Mouse (Mus musculus) kidney, embryonic 14.5 days (tissue): Measurements from ENCODE around the gene Msi2. TPM values are rescaled to one million over a fixed set of nuclear protein-coding genes. Genes with fewer than 3 reads are reported as not detected.

Experiments used
- ATAC-seq: fragments of 200-750 bp; cut with Nextera tagmentation; 2 replicates; pipeline ENCODE4 v1.8.0; 2017; ENCODE audit warnings: moderate number of reproducible peaks, mild to moderate bottlenecking, moderate TSS enrichment, moderate library complexity; ENCODE audit not compliant: low FRiP score, low TSS enrichment
- H3K27ac ChIP-seq: fragments of 300-500 bp; sonication (generic); 2 replicates; pipeline ENCODE4 v1.5.1; 2014; ENCODE audit warnings: low read depth, mild to moderate bottlenecking, low read length, moderate library complexity, mixed read lengths
- H3K27me3 ChIP-seq: fragments of 300-500 bp; sonication (generic); 2 replicates; pipeline ENCODE4 v1.6.1; 2014; ENCODE audit warnings: mild to moderate bottlenecking, low read length; ENCODE audit not compliant: control insufficient read depth, insufficient read depth
- H3K36me3 ChIP-seq: fragments of 300-500 bp; sonication (generic); 2 replicates; pipeline ENCODE4 v1.6.1; 2014; ENCODE audit warnings: low read length, mixed read lengths; ENCODE audit not compliant: control insufficient read depth, insufficient read depth
- H3K4me1 ChIP-seq: fragments of 300-500 bp; sonication (generic); 2 replicates; pipeline ENCODE4 v1.6.1; 2014; ENCODE audit warnings: low read length, mixed read lengths; ENCODE audit not compliant: control insufficient read depth, insufficient read depth
- H3K4me2 ChIP-seq: fragments of 300-500 bp; sonication (generic); replicated peaks from 2 replicates; pipeline ENCODE4 v1.6.1; 2014; ENCODE audit warnings: low read depth, mild to moderate bottlenecking, low read length
- H3K4me3 ChIP-seq: fragments of 300-500 bp; sonication (generic); 2 replicates; pipeline ENCODE4 v1.5.1; 2014; ENCODE audit warnings: mild to moderate bottlenecking, low read length
- H3K9ac ChIP-seq: fragments of 300-500 bp; sonication (generic); 2 replicates; pipeline ENCODE4 v1.6.1; 2014; ENCODE audit warnings: low read depth, mild to moderate bottlenecking, low read length, moderate library complexity
- H3K9me3 ChIP-seq: fragments of 300-500 bp; sonication (generic); 2 replicates; pipeline ENCODE4 v1.6.1; 2016; ENCODE audit warnings: low read length; ENCODE audit not compliant: control insufficient read depth
- WGBS: fragments of 180-500 bp; shearing (Covaris S2); extraction: QIAGEN DNeasy Blood & Tissue Kit; methylation state at CpG from one replicate; pipeline ENCODE4 v1.1.7; 2014; 5-methylcytosine and 5-hydroxymethylcytosine counted together
- polyA plus RNA-seq: library from polyadenylated mRNA; unstranded; fragments of >200 nt; fragmentation: Nextera tagmentation; extraction: Ambion mirVana; gene quantifications from 2 replicates; pipeline ENCODE4 v1.2.1, GENCODE M21; 2014

Gene Msi2
- polyA plus RNA-seq, 1 experiment from 2014 or later: 30.8 TPM

- Histone ChIP-seq H3K4me2 (no peak overlapping the region), H3K27me3 (no peaks in the 10 kb centered on the region), H3K4me3 (no peak overlapping the region), H3K36me3 (0 out of 2 replicates have a peak, but pooled peaks cover 2% of the 10 kb centered on the region), H3K9ac (no peak overlapping the region), H3K27ac (no peak overlapping the region), H3K9me3 (no peaks in the 10 kb centered on the region), H3K4me1 (peaks cover 35% of the 10 kb centered on the region)
- ATAC-seq: no peak
- WGBS: 69% methylated on average over 5 of the region's 5 CpGs
Measured at GRCm38 (mm10) chr11:88573013-88573412, 145.3 kb downstream of the Msi2 start.

- Histone ChIP-seq H3K27ac (no peak overlapping the region), H3K4me3 (no peak overlapping the region), H3K36me3 (0 out of 2 replicates have a peak, but pooled peaks cover 2% of the 10 kb centered on the region), H3K4me2 (no peak overlapping the region), H3K27me3 (no peaks in the 10 kb centered on the region), H3K9me3 (no peaks in the 10 kb centered on the region), H3K4me1 (peaks cover 32% of the 10 kb centered on the region), H3K9ac (no peak overlapping the region)
- no peak for ATAC-seq
- 65% methylated on average over 11 of the region's 11 CpGs for WGBS
Measured at GRCm38 (mm10) chr11:88572461-88572860, 145.9 kb downstream of the Msi2 start.

DNA sequence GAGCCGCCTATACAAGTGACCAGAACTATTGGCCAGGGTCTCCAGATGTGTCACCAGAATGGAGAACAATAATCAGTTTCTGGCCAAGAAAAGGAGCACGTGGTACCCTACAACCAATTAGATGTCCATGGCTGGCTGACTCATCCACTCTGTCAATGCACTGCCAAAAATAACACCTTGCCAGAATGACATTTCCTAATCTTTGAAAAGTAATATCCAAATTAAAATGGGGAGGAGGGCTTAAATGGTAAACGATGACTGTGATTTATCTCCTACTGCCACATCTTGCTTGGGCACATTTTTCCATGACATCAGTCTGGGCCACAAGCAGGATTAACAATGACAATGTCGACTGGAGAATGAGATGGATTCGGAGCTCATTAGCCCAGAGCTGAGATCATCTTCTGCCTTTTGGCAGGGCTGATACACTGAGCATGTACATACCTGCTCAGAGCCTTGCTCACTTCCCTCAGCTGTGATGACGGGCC lies 147.6 kb downstream of the Msi2 start:
- 83% methylated on average over 6 of the region's 6 CpGs for WGBS
- peaks cover 20% of the 10 kb centered on the region; the same call in 1 of the 2 replicates for H3K4me1 ChIP-seq
- H3K27ac ChIP-seq: no peak overlapping the region
- H3K27me3 ChIP-seq: no peaks in the 10 kb centered on the region
- H3K9ac ChIP-seq: no peak overlapping the region
- 0 out of 2 replicates have a peak, but pooled peaks cover 2% of the 10 kb centered on the region for H3K36me3 ChIP-seq
- no peaks in the 10 kb centered on the region for H3K9me3 ChIP-seq
- no peak for ATAC-seq
- H3K4me2 ChIP-seq: no peak overlapping the region
- no peak overlapping the region for H3K4me3 ChIP-seq

DNA sequence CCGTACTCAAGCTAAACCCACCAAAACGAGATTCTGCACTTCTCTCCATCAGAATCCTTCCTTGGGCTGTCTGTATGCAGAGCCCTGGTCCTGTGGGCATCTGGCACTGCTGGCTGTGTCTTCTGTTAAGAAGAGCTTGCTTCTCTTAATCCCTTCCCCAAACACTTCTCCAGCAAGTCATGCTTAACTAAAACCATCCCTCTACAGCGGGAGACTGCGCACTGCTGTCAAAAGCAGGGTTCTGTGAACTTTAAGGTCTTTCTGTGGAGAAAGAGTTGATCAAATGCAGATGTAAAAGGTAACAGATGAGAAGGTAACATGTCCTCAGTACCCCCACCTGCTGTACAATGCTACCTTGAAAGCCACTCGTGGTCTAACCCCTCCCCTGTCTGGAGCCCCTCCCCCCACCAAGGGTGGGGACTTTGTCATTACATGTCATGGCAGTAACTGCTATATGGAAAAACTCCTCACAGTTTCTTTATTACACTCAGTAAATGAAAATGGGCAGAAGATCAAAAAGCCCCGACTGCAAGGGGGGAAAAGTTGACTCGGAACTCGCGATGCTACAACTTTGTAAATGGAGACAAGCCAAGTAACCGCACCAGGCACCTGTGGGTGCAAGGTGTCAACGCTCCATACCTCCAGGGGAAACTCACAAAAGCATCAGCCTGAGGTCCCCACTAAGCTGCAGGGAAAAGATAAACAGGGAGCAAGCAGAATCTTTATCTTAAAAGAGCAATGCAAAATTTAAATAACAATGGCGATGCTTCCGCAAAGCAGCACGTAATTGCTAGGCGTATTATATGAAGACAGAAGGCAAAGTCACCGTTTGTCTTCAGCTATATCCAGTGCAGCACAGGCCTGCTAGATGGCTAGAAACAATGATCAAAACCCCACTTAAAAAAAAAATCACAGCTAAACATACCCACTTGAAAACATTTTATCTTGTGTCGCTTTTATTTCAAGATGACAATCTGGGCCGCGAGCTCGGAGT lies 151.4 kb downstream of the Msi2 start:
- Histone ChIP-seq H3K4me3 (no peak overlapping the region), H3K27ac (0 out of 2 replicates have a peak overlapping the region, but pooled peaks have one; percentile 51), H3K9me3 (no peaks in the 10 kb centered on the region), H3K27me3 (no peaks in the 10 kb centered on the region), H3K4me1 (peaks cover 10% of the 10 kb centered on the region), H3K4me2 (no peak overlapping the region), H3K9ac (no peak overlapping the region), H3K36me3 (peaks cover 9% of the 10 kb centered on the region; the same call in 1 of the 2 replicates)
- WGBS: 81% methylated on average over 20 of the region's 20 CpGs
- ATAC-seq: no peak

GRCm38 (mm10) chr11:88564810-88565209 lies 153.5 kb downstream of the Msi2 start:
- Histone ChIP-seq H3K4me2 (no peak overlapping the region), H3K36me3 (peaks cover 6% of the 10 kb centered on the region; the same call in 1 of the 2 replicates), H3K27ac (no peak overlapping the region), H3K9ac (no peak overlapping the region), H3K27me3 (no peaks in the 10 kb centered on the region), H3K9me3 (no peaks in the 10 kb centered on the region), H3K4me3 (no peak overlapping the region), H3K4me1 (peaks cover 28% of the 10 kb centered on the region)
- ATAC-seq: no peak
- 65% methylated on average over 7 of the region's 7 CpGs for WGBS

DNA sequence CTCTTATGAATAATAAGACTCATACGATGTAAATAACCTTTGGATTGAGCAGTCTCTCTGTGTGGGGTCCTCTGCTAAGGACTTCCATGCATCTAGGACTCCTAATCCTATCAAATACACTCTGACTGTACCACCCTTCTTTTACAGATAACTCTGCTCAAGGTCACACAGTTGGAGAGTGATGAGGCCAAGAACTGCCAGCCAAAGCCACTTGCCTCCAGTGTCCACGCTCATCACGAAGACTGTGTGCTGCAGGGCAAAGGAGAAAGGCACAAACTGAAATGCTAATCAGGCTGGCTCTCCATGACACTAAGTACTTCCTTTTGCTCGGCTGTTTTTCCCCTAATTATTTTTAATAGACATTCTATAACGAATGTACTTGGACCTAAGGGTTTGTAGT lies 153.9 kb downstream of the Msi2 start:
- peaks cover 6% of the 10 kb centered on the region; the same call in 1 of the 2 replicates for H3K36me3 ChIP-seq
- WGBS: 74% methylated on average over 5 of the region's 5 CpGs
- H3K9ac ChIP-seq: no peak overlapping the region
- no peak for ATAC-seq
- no peak overlapping the region for H3K27ac ChIP-seq
- H3K27me3 ChIP-seq: no peaks in the 10 kb centered on the region
- no peak overlapping the region for H3K4me3 ChIP-seq
- no peaks in the 10 kb centered on the region for H3K9me3 ChIP-seq
- peaks cover 32% of the 10 kb centered on the region for H3K4me1 ChIP-seq
- no peak overlapping the region for H3K4me2 ChIP-seq

DNA sequence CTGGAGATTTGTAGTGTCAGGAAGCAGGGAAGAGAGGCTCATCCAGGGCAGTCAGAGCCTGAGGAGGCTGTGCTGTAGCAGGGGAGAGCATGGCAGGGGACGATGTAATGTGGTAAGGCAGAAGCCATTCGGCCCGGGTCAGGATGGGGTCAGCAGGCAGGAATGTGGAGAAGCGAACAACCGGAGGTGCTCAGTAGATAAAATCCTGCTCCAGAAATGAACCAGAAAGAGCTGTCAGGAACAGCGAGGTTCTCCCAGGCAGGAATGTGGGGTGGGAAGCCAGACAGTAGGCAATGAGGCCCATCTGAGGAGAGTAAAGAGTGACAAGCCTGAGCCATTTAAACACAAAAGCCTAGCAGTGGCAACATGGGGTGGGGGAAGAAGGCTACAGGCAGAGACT lies 157.1 kb downstream of the Msi2 start:
- Histone ChIP-seq H3K9me3 (no peaks in the 10 kb centered on the region), H3K4me1 (peaks cover 55% of the 10 kb centered on the region), H3K27me3 (no peaks in the 10 kb centered on the region), H3K36me3 (peaks cover 6% of the 10 kb centered on the region; the same call in 1 of the 2 replicates), H3K9ac (0 out of 2 replicates have a peak overlapping the region, but pooled peaks have one; percentile 13), H3K4me2 (no peak overlapping the region), H3K27ac (peak overlapping the region; percentile 49), H3K4me3 (no peak overlapping the region)
- WGBS: 2% methylated on average over 6 of the region's 6 CpGs
- peak; percentile 58 for ATAC-seq

DNA sequence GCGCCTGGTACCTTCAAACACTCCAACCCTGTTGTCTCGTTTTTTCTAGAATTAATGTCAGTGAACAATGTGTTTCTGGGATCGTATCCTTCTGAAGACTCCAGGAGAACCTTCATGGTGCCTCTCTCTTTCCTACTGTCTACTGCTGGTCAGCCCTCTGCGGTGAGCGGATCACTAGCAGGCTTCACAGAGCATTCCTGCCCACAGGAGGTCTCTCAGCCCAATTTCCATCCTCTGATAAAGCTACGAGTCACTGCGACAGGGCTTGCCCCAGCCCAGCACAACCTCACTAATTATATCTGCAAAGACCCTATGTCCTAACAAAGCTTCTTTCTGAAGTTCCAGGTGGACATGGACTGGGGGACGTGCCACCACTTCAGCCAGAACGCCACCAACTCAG lies 157.7 kb downstream of the Msi2 start:
- Histone ChIP-seq H3K9ac (no peak overlapping the region), H3K4me3 (no peak overlapping the region), H3K36me3 (peaks cover 6% of the 10 kb centered on the region; the same call in 1 of the 2 replicates), H3K4me1 (peaks cover 60% of the 10 kb centered on the region), H3K27ac (peak overlapping the region; percentile 49; the same call in 1 of the 2 replicates), H3K9me3 (no peaks in the 10 kb centered on the region), H3K4me2 (no peak overlapping the region), H3K27me3 (no peaks in the 10 kb centered on the region)
- no peak for ATAC-seq
- 81% methylated on average over 9 of the region's 9 CpGs for WGBS
